Mouse (Mus musculus): ENCODE data around the gene Tcf25. TPM values are rescaled to one million over a fixed set of nuclear protein-coding genes. Genes with fewer than 3 reads are reported as not detected.

Gene Tcf25
- total RNA-seq, 1 experiment from 2014 or later = 105 TPM

- ATAC-seq (replicated peaks; ENCODE audit: low read depth, poor library complexity, severe bottlenecking) = no peak
These were observed 25.2 kb upstream of the Tcf25 start for GRCm38 (mm10) chr8:123348237-123348843.

DNA sequence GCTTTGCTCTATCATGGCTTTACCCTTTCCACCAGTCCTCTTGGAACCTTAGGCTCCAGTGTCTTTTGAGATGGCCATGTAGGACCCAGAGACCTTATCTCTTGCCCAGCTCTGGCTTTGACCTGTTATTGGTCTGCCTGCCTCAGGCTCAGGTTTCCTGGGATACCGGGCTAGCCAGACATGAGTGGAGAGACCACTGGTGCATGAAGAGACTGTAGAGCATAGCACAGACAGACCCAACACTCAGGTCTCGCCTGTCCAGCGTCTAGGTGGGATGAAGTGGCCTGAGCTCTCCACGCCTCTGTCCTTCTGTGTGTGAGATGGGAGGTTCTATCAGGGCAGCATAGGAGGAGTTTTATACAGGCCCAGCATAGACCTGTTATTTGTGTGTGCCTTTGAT, 24.5 kb upstream of the Tcf25 start:
- no peak for ATAC-seq (replicated peaks; ENCODE audit: low read depth, poor library complexity, severe bottlenecking)

GRCm38 (mm10) chr8:123352118-123352517, 21.4 kb upstream of the Tcf25 start:
- no peak for ATAC-seq (replicated peaks; ENCODE audit: low read depth, poor library complexity, severe bottlenecking)

DNA sequence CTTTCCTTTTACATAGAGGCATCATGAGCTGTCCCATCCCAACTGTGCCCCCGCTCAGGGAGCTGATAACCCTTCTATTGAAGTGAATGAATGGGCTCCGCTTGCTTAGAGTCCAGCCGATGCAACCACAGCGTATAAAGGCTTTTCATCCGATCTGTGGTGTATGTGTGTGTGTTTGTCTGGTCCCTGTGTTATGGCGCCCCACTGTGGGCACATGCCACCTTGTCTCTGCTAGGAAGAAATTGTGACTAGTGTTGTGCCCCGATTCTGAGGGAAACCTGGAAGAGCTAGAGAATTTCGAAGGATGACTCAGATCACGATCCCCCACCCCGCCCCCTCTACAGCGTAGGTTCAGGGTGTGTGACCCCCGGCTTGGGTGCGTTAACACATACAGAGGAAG, 20.8 kb upstream of the Tcf25 start:
- peak; percentile 83 for ATAC-seq (replicated peaks; ENCODE audit: low read depth, poor library complexity, severe bottlenecking)

GRCm38 (mm10) chr8:123353216-123353615, 20.3 kb upstream of the Tcf25 start:
- ATAC-seq (replicated peaks; ENCODE audit: low read depth, poor library complexity, severe bottlenecking) = no peak

- peak; percentile 93 for ATAC-seq (replicated peaks; ENCODE audit: low read depth, poor library complexity, severe bottlenecking)
These were observed 12.3 kb upstream of the Tcf25 start for GRCm38 (mm10) chr8:123361082-123361739.

- peak; percentile 79 for ATAC-seq (replicated peaks; ENCODE audit: low read depth, poor library complexity, severe bottlenecking)
These were observed 656 bp downstream of the Tcf25 start for GRCm38 (mm10) chr8:123374239-123374578.

- ATAC-seq (replicated peaks; ENCODE audit: low read depth, poor library complexity, severe bottlenecking) = no peak
These were observed 2.1 kb downstream of the Tcf25 start for GRCm38 (mm10) chr8:123375701-123376100.

DNA sequence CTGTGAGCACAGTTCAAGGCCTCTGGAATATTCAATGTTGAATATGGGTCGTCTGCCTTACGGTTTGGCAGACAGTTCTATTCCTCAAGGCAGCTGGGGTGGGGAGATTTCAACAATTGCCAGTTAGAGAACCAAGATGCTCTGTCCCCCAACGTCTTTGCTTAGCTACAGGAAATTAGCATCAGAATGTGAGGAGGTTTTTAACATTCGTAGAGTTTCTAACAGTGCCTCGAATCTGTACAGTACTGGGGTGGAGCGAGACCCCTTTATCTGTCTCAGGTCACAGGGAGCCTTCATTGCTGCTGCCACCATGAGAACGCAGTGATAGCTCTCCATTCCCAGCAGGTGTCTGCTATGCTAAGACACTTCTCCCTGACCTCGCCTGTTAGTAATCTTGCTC, 2.6 kb downstream of the Tcf25 start:
- no peak for ATAC-seq (replicated peaks; ENCODE audit: low read depth, poor library complexity, severe bottlenecking)

GRCm38 (mm10) chr8:123381711-123382110, 8.2 kb downstream of the Tcf25 start:
- ATAC-seq (replicated peaks; ENCODE audit: low read depth, poor library complexity, severe bottlenecking) = no peak

DNA sequence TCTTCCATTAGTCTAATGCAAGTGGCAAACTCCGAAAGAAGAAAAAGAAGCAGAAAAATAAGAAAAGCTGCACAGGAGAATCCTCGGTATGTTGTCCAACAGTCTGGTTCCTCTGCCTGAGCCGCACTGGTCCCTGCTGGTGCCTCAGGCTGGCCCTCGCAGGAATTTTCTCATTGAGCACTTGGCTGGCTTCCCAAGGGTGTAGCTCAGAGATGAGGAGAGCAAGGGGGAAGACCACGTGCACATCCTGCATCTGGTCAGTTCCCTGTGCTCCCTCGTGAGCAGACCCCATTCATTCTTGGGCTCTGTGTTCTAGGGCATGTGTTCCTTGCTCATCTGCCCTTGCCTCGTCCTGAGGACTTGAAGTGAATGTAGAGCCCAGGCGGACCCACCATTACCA, 9.0 kb downstream of the Tcf25 start:
- ATAC-seq (replicated peaks; ENCODE audit: low read depth, poor library complexity, severe bottlenecking) = no peak

DNA sequence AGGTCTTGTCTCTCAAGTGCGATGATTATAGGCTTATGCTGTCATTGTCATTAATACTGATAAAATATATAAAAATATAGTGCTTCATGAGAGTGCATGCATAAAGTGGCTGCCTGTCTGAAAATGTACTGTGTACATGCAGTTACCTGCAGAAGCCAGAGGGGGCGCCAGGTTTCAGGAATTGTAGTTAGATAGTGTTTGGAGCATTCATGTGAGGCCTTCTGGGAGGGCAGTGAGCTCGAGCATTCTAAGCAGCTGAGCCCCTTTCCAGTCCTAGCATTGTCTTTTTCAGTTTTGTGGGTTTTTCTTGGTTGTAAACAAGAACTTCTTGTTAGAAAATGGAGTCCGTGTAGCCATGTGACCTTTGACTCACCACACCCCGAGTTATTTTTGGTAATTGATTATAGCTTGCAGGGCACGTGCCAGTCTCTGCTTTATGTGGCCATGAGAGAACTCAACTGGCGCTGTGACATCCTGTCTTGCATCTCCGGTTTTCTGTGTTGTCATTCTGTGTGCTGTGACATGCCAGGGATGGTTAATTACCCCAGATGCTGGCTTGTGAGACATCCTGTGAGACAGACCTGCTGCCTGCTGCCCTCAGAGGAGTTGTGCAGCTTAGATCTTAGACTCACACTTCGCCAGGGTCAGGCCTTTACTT, 11.5 kb downstream of the Tcf25 start:
- ATAC-seq (replicated peaks; ENCODE audit: low read depth, poor library complexity, severe bottlenecking) = peak; percentile 71; the same call in 1 of the 2 replicates

DNA sequence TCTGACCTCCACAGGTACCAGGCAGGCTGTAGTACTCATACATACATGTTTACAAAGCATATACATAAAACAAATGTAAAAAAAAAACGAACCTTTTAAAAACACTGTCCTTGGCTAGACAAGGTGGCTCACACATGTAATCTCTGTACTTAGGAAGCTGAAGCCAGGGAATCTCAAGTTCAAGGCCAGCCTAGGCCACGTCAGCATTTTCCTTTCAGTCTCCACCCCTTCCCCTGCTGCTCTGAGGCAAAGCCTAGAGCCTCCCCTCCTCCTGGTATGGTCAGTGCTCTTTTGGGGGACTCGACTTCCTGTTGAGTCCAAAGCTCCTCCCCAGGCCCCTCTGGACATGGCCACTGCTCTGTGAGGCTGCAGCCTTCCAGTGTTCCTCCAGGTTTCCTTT, 13.5 kb downstream of the Tcf25 start:
- ATAC-seq (replicated peaks; ENCODE audit: low read depth, poor library complexity, severe bottlenecking) = no peak

GRCm38 (mm10) chr8:123387801-123388200, 14.2 kb downstream of the Tcf25 start:
- no peak for ATAC-seq (replicated peaks; ENCODE audit: low read depth, poor library complexity, severe bottlenecking)

- ATAC-seq (replicated peaks; ENCODE audit: low read depth, poor library complexity, severe bottlenecking) = no peak
These were observed 15.5 kb downstream of the Tcf25 start for GRCm38 (mm10) chr8:123389026-123389425.

- ATAC-seq (replicated peaks; ENCODE audit: low read depth, poor library complexity, severe bottlenecking) = peak; percentile 52; the same call in 1 of the 2 replicates
These were observed 24.8 kb downstream of the Tcf25 start for GRCm38 (mm10) chr8:123398308-123398707.

DNA sequence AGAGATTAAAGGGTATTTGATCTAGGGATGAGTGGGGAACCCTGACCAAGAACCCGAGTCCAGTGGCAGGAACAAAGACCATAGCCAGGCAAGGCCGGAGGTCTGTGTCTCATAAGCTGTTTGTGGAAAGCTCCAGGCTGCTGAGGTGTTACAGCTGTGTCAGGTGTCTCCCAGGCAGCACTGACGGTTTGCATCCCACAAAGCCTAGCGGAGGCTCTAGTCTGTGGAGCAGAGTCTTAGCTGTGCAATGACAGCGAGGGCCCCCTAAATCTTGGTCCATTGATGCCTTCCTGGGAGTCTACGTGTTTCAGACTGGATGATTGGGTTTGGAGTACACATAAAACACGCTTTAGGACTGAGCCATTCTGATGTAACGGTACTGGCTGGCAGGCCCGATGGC, 28.4 kb downstream of the Tcf25 start:
- ATAC-seq (replicated peaks; ENCODE audit: low read depth, poor library complexity, severe bottlenecking) = no peak

DNA sequence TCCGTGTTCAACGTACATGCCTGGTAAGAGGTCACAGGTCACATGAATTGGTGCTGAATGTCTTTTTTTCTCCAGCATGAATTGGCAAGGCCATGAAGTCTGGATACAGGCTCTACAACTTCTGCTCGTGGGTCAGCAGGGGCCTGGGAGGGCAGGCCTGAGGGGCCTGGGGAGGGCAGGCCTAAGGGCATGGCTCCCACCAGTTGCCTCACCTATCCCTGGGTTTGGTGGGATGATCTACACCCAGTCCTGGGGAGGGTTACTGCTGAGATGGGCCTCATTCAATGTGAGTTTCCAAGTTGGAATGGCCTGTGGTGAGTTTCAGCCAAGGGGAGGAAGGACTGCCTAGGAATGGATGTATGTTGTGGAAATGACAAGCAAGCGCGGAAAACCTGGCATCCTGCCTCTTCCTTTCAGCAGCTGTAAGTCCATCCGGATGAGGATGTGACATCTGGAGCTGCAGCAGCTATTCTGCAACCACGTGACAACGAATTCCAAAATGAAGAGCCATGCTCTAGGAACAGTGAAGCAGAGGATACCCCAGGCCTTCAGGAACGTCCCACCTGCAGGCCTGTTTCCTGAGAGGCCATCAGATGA, 29.3 kb downstream of the Tcf25 start:
- no peak for ATAC-seq (replicated peaks; ENCODE audit: low read depth, poor library complexity, severe bottlenecking)

GRCm38 (mm10) chr8:123404521-123404920, 31.0 kb downstream of the Tcf25 start:
- ATAC-seq (replicated peaks; ENCODE audit: low read depth, poor library complexity, severe bottlenecking) = no peak

- ATAC-seq (replicated peaks; ENCODE audit: low read depth, poor library complexity, severe bottlenecking) = peak; percentile 35
These were observed 33.2 kb downstream of the Tcf25 start, which contains the start of gene Mc1r for GRCm38 (mm10) chr8:123406786-123407185. TSS of gene Mc1r (plus strand) at chr8:123407107.

- ATAC-seq (replicated peaks; ENCODE audit: low read depth, poor library complexity, severe bottlenecking) = no peak
These were observed 34.1 kb downstream of the Tcf25 start for GRCm38 (mm10) chr8:123407612-123408011.
